Mouse (Mus musculus) ES-Bruce4 (cell line): ENCODE measurements around the gene Pfkm.

Experiments
- CTCF ChIP-seq: IDR thresholded peaks from one replicate; pipeline ENCODE4 v1.8.1; 2011; ENCODE audit warnings: low read depth, low read length
- EP300 ChIP-seq: IDR thresholded peaks from 2 replicates; pipeline ENCODE4 v1.6.1; 2011; ENCODE audit warnings: low read depth, low read length; ENCODE audit not compliant: insufficient read depth
- POLR2A ChIP-seq: IDR thresholded peaks from one replicate; pipeline ENCODE4 v1.8.1; 2011; ENCODE audit warnings: low read length; ENCODE audit not compliant: insufficient read depth

- TF ChIP-seq CTCF (no peak), EP300 (no peak), POLR2A (no peak)
Measured at GRCm38 (mm10) chr15:98131942-98132655, 39.7 kb downstream of the Pfkm start.
